Mouse (Mus musculus): ENCODE results near the gene Chp2. TPM values are rescaled to one million over a fixed set of nuclear protein-coding genes. Genes with fewer than 3 reads are reported as not detected.

Gene Chp2
- polyA plus RNA-seq (2014; fragmentation: Illumina TruSeq; extraction: RNeasy Lipid Tissue Mini Kit (QIAGEN cat#74804)), result 18.2 TPM

GRCm38 (mm10) chr7:122219315-122219801 is at the start of gene Chp2:
Gene Chp2, plus strand, starts transcription at chr7:122219496.

GRCm38 (mm10) chr7:122186043-122186442 is 33.3 kb upstream of the Chp2 start, which contains the start of gene Ern2:
Gene Ern2, minus strand, starts transcription at chr7:122186207.

Other genes starting within 250 kb of the Chp2 start
- gene Cog7, start 237.8 kb upstream of the Chp2 start, polyA plus RNA-seq (2014; fragmentation: Illumina TruSeq; extraction: RNeasy Lipid Tissue Mini Kit (QIAGEN cat#74804)), result 10.9 TPM
- gene Gga2, start 198.3 kb upstream of the Chp2 start, polyA plus RNA-seq (2014; fragmentation: Illumina TruSeq; extraction: RNeasy Lipid Tissue Mini Kit (QIAGEN cat#74804)), result 12.2 TPM
- gene Ubfd1, start 152.3 kb upstream of the Chp2 start, polyA plus RNA-seq (2014; fragmentation: Illumina TruSeq; extraction: RNeasy Lipid Tissue Mini Kit (QIAGEN cat#74804)), result 41.3 TPM
- 3.0 TPM for gene Ears2, start 152.2 kb upstream of the Chp2 start, polyA plus RNA-seq (2014; fragmentation: Illumina TruSeq; extraction: RNeasy Lipid Tissue Mini Kit (QIAGEN cat#74804))
- gene Ndufab1, start 117.6 kb upstream of the Chp2 start, polyA plus RNA-seq (2014; fragmentation: Illumina TruSeq; extraction: RNeasy Lipid Tissue Mini Kit (QIAGEN cat#74804)), result 433 TPM
- gene Palb2, start 86.5 kb upstream of the Chp2 start, polyA plus RNA-seq (2014; fragmentation: Illumina TruSeq; extraction: RNeasy Lipid Tissue Mini Kit (QIAGEN cat#74804)), result 8.7 TPM
- gene Dctn5, start 86.5 kb upstream of the Chp2 start, polyA plus RNA-seq (2014; fragmentation: Illumina TruSeq; extraction: RNeasy Lipid Tissue Mini Kit (QIAGEN cat#74804)), result 94.8 TPM
- 2.8 TPM for gene Plk1, start 60.1 kb upstream of the Chp2 start, polyA plus RNA-seq (2014; fragmentation: Illumina TruSeq; extraction: RNeasy Lipid Tissue Mini Kit (QIAGEN cat#74804))
- gene Ern2, start 33.3 kb upstream of the Chp2 start, polyA plus RNA-seq (2014; fragmentation: Illumina TruSeq; extraction: RNeasy Lipid Tissue Mini Kit (QIAGEN cat#74804)), result not detected
- gene Prkcb, start 69.3 kb downstream of the Chp2 start, polyA plus RNA-seq (2014; fragmentation: Illumina TruSeq; extraction: RNeasy Lipid Tissue Mini Kit (QIAGEN cat#74804)), result 26.7 TPM